Mouse (Mus musculus): ENCODE data around the gene Apba3. TPM values are rescaled to one million over a fixed set of nuclear protein-coding genes. Genes with fewer than 3 reads are reported as not detected.
A peak's percentile ranks its signal among the peaks of the same experiment; 100 is the strongest.

Gene Apba3
- total RNA-seq, 1 experiment from 2014 or later: 12.1 TPM

GRCm38 (mm10) chr10:81247804-81248203, 19.0 kb upstream of the Apba3 start:
- ATAC-seq (replicated peaks; ENCODE audit: low read depth, poor library complexity, severe bottlenecking): no peak

- no peak for ATAC-seq (replicated peaks; ENCODE audit: low read depth, poor library complexity, severe bottlenecking)
Observed at GRCm38 (mm10) chr10:81249442-81249841, 17.3 kb upstream of the Apba3 start.

GRCm38 (mm10) chr10:81252424-81253419, 14.0 kb upstream of the Apba3 start, which contains the start of gene Matk:
Matk (plus strand) TSS chr10:81252935.
- peak; percentile 48 for ATAC-seq (replicated peaks; ENCODE audit: low read depth, poor library complexity, severe bottlenecking)

DNA sequence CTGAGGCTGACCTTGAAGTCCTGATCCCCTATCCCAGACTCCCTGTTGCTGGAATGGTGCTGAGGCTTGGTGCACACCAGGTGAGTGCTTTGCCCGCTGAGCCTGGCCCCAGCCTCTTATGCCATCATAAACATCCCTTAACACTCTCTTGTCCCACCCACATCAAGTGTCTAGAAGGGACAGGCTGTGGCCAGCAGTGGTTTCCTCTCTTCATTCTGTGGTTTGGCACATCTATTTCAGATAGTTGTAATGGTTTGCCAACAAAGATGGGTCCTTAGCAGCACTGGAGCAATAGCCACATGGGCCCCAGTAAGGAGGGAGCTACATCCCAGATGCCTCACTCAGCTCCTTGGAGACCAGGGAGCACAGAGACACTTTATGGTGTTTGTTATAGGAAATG, 11.9 kb upstream of the Apba3 start:
- peak; percentile 64 for ATAC-seq (replicated peaks; ENCODE audit: low read depth, poor library complexity, severe bottlenecking)

DNA sequence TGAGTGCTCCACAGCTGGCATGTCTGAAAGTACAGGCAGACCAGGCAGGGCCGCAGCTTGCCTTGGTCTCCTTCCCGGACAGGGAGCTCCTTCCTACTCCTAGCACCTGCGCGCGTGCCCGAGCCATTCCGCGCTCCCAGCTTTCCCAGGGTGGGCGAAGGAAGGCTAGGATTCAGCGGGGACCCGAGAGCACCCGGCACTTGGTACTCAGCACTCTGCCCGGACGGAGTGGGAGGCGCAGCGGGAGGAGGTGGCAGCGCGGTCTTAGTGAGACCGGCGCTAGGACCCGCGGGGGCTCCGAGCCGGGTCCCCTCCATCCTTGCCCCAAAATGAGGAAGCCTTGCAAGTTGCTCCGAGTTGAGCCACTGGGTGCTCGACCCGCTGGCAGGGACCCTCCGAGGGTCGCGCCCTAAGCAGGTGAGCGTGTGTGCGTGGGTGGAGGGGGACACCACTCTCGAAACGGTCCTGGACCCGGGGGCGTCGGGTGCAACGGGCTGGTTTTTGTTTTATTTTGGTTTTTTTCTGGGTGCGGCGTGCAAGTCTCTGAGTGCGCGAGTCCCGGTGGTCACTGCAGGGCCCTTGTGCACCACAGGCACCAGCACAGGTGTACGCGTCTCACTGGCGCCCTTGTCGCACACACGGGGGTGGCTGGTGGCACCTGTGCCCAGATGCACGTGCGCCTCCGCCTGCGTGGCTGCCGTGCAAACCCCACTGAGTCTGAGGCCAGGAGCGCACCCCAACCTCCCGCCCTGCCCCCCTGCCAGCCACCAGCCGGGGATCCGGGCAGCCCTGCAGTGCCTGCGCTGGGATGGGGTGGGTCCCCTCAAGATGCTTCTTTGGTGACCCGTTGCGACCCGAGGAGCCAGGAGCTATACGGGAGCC, 9.4 kb upstream of the Apba3 start:
- ATAC-seq (replicated peaks; ENCODE audit: low read depth, poor library complexity, severe bottlenecking): peak; percentile 53

DNA sequence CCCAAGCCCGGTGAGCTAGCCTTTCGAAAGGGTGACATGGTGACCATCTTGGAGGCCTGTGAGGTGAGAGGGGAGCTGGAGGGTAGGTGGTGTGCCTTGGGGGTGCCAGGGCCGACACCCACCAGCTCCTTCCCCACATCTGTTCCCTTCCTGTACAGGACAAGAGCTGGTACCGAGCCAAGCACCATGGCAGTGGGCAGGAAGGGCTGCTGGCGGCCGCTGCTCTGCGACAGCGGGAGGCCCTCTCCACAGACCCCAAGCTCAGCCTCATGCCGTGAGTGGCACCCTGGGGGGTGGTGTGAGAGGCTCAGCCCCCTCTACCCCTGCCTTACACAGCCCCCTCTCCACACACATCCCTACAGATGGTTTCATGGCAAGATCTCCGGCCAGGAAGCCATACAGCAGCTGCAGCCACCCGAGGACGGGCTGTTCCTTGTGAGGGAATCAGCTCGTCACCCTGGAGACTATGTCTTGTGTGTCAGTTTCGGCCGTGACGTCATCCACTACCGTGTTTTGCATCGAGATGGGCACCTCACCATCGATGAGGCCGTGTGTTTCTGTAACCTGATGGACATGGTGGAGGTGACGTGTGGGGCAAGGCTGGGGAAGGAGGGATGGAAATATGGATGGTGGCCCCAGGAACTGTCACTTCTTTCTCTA, 7.4 kb upstream of the Apba3 start:
- no peak for ATAC-seq (replicated peaks; ENCODE audit: low read depth, poor library complexity, severe bottlenecking)

DNA sequence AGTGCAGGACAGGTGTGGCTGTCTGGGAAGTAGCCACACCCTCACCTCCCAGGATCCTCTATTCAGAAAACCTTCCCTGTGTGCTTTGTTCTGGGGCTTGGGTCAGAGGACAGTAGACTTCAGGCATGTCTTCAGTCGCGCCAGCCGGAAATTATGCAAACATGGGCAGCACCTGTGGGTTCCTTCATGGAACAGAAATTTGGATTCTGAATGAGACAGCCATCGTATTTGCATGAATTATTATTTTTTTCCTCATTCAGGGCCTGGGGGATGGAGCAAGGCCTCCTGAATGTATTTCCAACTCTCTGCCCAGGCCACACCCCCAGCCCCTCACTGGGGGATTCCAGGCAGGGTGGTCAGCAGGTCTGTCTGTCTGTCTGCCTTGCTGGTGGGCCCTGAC, 5.7 kb upstream of the Apba3 start:
- no peak for ATAC-seq (replicated peaks; ENCODE audit: low read depth, poor library complexity, severe bottlenecking)

- ATAC-seq (replicated peaks; ENCODE audit: low read depth, poor library complexity, severe bottlenecking): no peak
Observed at GRCm38 (mm10) chr10:81265540-81265939, 1.2 kb upstream of the Apba3 start.

DNA sequence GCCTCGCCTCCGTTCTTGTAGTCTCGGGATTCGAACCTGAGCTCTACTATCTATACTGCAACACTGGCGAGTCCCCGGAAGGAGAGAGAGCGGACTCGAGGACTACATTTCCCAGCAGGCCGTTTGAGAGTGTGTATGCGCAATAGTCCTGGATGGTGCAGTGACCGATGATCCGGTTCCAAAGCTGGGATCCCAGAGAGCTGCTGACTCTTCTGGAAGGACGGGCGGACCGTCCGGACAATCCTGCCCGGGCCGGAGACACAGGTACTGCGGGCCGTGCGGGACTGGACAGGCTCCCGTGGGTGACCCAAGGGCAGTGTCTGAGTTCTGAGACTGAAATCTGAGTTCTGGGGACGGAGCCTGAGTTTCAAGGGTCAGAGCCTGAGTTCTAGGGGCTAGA, 1.3 kb downstream of the Apba3 start:
- ATAC-seq (replicated peaks; ENCODE audit: low read depth, poor library complexity, severe bottlenecking): peak; percentile 67

DNA sequence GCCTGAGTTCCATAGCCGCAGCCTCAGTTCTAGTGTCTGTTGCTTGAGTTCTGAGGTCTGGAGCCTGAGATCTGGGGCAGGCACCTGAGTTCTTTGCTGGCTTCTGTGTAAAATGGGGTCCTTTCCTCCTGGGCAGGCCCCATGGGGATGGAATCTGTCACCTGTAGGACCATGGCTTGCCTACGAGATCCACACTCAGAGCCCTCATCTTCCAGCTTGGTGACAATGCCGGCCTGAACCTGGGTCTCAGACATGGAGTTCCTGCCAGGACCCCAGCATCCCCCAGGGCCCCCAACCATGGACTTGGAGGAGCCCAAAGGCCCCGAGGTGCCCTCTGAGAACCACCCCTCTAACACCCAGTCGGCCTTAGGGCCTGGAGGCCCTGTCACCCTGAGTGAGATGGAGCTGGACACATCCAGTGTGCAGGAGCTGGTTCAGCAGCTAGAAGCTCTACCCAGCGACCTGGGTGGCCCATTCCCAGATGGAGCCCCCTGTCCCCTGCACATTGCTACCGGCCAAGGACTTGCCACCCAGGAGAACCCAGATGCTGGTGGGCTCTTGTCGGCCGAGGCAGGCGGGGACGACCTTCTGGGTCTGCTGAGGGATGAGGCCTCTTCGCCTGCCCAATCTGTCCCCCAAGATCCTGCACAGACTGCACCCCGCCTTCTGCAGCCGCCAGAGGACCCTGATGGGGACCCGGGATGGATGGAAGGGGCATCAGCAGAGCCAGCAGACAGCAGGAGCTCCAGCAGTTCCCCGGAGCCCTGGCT, 2.1 kb downstream of the Apba3 start:
- ATAC-seq (replicated peaks; ENCODE audit: low read depth, poor library complexity, severe bottlenecking): no peak

GRCm38 (mm10) chr10:81272356-81272755, 5.6 kb downstream of the Apba3 start:
- ATAC-seq (replicated peaks; ENCODE audit: low read depth, poor library complexity, severe bottlenecking): no peak

DNA sequence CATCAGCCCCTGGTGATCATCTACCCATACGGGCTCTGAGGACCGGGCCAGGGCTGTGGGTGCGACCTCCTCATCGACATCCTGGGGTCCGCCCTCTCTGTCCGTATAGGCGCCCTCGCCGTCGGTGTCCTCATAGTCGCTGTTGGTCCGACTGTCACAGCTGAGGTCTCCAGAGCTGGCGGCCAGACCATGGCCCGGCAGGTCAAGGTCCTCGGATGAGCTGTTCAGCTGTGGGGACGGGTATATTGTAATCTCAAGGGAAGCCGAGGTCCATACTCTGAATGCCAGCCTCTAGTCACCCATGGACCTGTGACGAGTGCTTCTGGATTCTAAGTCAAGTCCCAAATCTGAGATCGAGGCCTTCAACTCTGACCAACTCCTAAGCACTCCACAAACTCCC, 7.1 kb downstream of the Apba3 start:
- ATAC-seq (replicated peaks; ENCODE audit: low read depth, poor library complexity, severe bottlenecking): no peak

DNA sequence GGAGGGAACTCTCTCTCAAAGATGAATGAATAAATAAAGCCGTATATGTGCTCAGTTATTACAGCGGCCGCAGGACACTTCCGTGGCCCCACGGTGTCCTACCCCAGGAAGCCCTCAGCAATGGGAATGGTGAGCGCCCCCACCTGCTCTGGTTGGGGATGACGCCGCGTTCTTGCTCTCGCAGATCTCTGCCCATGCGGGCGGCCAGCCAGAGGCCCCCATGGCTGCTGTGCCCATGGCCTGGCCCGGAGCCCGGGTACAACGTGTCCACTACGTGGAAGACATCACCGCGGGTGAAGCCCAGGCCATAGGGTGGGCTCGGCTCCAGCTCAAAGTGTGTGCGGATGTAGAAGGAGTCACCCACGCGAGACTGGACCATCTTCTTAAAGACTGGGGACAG, 10.9 kb downstream of the Apba3 start:
- ATAC-seq (replicated peaks; ENCODE audit: low read depth, poor library complexity, severe bottlenecking): no peak

GRCm38 (mm10) chr10:81279496-81279895, 12.7 kb downstream of the Apba3 start:
- ATAC-seq (replicated peaks; ENCODE audit: low read depth, poor library complexity, severe bottlenecking): 0 out of 2 replicates have a peak, but pooled peaks have one; percentile 23

GRCm38 (mm10) chr10:81284189-81284588, 17.4 kb downstream of the Apba3 start:
- no peak for ATAC-seq (replicated peaks; ENCODE audit: low read depth, poor library complexity, severe bottlenecking)

DNA sequence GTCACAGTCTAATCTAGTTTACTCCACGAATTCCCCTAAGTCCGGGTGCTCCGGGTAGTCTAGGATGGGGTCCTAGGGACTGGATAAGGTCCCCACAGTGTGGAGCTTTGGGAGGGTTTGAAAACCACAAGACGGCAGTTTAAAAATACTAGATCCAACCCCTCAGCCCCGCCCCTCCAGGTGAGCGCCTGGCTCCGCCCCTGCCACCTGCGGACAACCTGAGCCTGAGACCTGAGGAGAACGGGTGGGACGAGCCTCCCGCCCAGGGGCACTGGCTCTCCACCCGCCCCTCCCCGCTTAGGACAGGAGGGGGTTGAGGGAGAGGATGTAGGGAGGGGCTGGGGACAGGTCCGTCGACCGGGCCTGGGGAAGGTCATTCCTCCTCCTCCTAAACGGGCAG, 18.0 kb downstream of the Apba3 start:
- ATAC-seq (replicated peaks; ENCODE audit: low read depth, poor library complexity, severe bottlenecking): no peak

GRCm38 (mm10) chr10:81285694-81286450, 19.1 kb downstream of the Apba3 start:
- peak; percentile 88 for ATAC-seq (replicated peaks; ENCODE audit: low read depth, poor library complexity, severe bottlenecking)

- ATAC-seq (replicated peaks; ENCODE audit: low read depth, poor library complexity, severe bottlenecking): no peak
Observed at GRCm38 (mm10) chr10:81286586-81286985, 19.8 kb downstream of the Apba3 start.
